Mouse (Mus musculus): ENCODE data around the gene Ints13.
A peak's percentile ranks its signal among the peaks of the same experiment; 100 is the strongest.

Ints13 gene

GRCm38 (mm10) chr6:146577310-146578109 is at the start of gene Ints13:
Ints13 (minus strand) TSS chr6:146577835.
- DNase-seq (ENCODE audit: low read depth, low spot score): peak; percentile 99
- no peaks in the 10 kb centered on the region for H3K27me3 ChIP-seq (ENCODE audit: control insufficient read depth, insufficient read depth, low read length, poor library complexity, severe bottlenecking)
- no peaks in the 10 kb centered on the region for H3K36me3 ChIP-seq (ENCODE audit: control insufficient read depth, insufficient read depth, low read length, poor library complexity, severe bottlenecking)

GRCm38 (mm10) chr6:146616670-146617069 is 39.0 kb upstream of the Ints13 start:
- no peak for DNase-seq (ENCODE audit: low read depth, low spot score)
- Histone ChIP-seq H3K36me3 (ENCODE audit: control insufficient read depth, insufficient read depth, low read length, poor library complexity, severe bottlenecking) (no peaks in the 10 kb centered on the region; the same call in none of the 2 replicates), H3K27me3 (ENCODE audit: control insufficient read depth, insufficient read depth, low read length, poor library complexity, severe bottlenecking) (no peaks in the 10 kb centered on the region)

- no peaks in the 10 kb centered on the region for H3K27me3 ChIP-seq (ENCODE audit: control insufficient read depth, insufficient read depth, low read length, poor library complexity, severe bottlenecking)
- H3K36me3 ChIP-seq (ENCODE audit: control insufficient read depth, insufficient read depth, low read length, poor library complexity, severe bottlenecking): no peaks in the 10 kb centered on the region; the same call in none of the 2 replicates
- no peak for DNase-seq (ENCODE audit: low read depth, low spot score)
These were observed 38.3 kb upstream of the Ints13 start for GRCm38 (mm10) chr6:146615891-146616290.

GRCm38 (mm10) chr6:146614541-146614940 is 36.9 kb upstream of the Ints13 start:
- no peak for DNase-seq (ENCODE audit: low read depth, low spot score)
- no peaks in the 10 kb centered on the region; the same call in none of the 2 replicates for H3K36me3 ChIP-seq (ENCODE audit: control insufficient read depth, insufficient read depth, low read length, poor library complexity, severe bottlenecking)
- no peaks in the 10 kb centered on the region for H3K27me3 ChIP-seq (ENCODE audit: control insufficient read depth, insufficient read depth, low read length, poor library complexity, severe bottlenecking)

- Histone ChIP-seq H3K36me3 (ENCODE audit: control insufficient read depth, insufficient read depth, low read length, poor library complexity, severe bottlenecking) (no peaks in the 10 kb centered on the region; the same call in none of the 2 replicates), H3K27me3 (ENCODE audit: control insufficient read depth, insufficient read depth, low read length, poor library complexity, severe bottlenecking) (no peaks in the 10 kb centered on the region)
- DNase-seq (ENCODE audit: low read depth, low spot score): no peak
These were observed 36.3 kb upstream of the Ints13 start for GRCm38 (mm10) chr6:146613907-146614306.

GRCm38 (mm10) chr6:146612736-146613135 is 35.1 kb upstream of the Ints13 start:
- H3K27me3 ChIP-seq (ENCODE audit: control insufficient read depth, insufficient read depth, low read length, poor library complexity, severe bottlenecking): no peaks in the 10 kb centered on the region
- no peaks in the 10 kb centered on the region; the same call in 1 of the 2 replicates for H3K36me3 ChIP-seq (ENCODE audit: control insufficient read depth, insufficient read depth, low read length, poor library complexity, severe bottlenecking)
- DNase-seq (ENCODE audit: low read depth, low spot score): no peak

GRCm38 (mm10) chr6:146611897-146612296 is 34.3 kb upstream of the Ints13 start:
- Histone ChIP-seq H3K27me3 (ENCODE audit: control insufficient read depth, insufficient read depth, low read length, poor library complexity, severe bottlenecking) (no peaks in the 10 kb centered on the region), H3K36me3 (ENCODE audit: control insufficient read depth, insufficient read depth, low read length, poor library complexity, severe bottlenecking) (no peaks in the 10 kb centered on the region)
- DNase-seq (ENCODE audit: low read depth, low spot score): no peak

- H3K36me3 ChIP-seq (ENCODE audit: control insufficient read depth, insufficient read depth, low read length, poor library complexity, severe bottlenecking): no peaks in the 10 kb centered on the region
- H3K27me3 ChIP-seq (ENCODE audit: control insufficient read depth, insufficient read depth, low read length, poor library complexity, severe bottlenecking): no peaks in the 10 kb centered on the region
- no peak for DNase-seq (ENCODE audit: low read depth, low spot score)
These were observed 33.8 kb upstream of the Ints13 start for GRCm38 (mm10) chr6:146611385-146611784.

GRCm38 (mm10) chr6:146603651-146604050 is 26.0 kb upstream of the Ints13 start:
- no peak for DNase-seq (ENCODE audit: low read depth, low spot score)
- H3K27me3 ChIP-seq (ENCODE audit: control insufficient read depth, insufficient read depth, low read length, poor library complexity, severe bottlenecking): no peaks in the 10 kb centered on the region
- H3K36me3 ChIP-seq (ENCODE audit: control insufficient read depth, insufficient read depth, low read length, poor library complexity, severe bottlenecking): peaks cover 13% of the 10 kb centered on the region

GRCm38 (mm10) chr6:146602601-146603000 is 25.0 kb upstream of the Ints13 start:
- Histone ChIP-seq H3K36me3 (ENCODE audit: control insufficient read depth, insufficient read depth, low read length, poor library complexity, severe bottlenecking) (peaks cover 13% of the 10 kb centered on the region), H3K27me3 (ENCODE audit: control insufficient read depth, insufficient read depth, low read length, poor library complexity, severe bottlenecking) (no peaks in the 10 kb centered on the region)
- no peak for DNase-seq (ENCODE audit: low read depth, low spot score)

GRCm38 (mm10) chr6:146585134-146585533 is 7.5 kb upstream of the Ints13 start:
- DNase-seq (ENCODE audit: low read depth, low spot score): no peak
- Histone ChIP-seq H3K36me3 (ENCODE audit: control insufficient read depth, insufficient read depth, low read length, poor library complexity, severe bottlenecking) (peaks cover 15% of the 10 kb centered on the region), H3K27me3 (ENCODE audit: control insufficient read depth, insufficient read depth, low read length, poor library complexity, severe bottlenecking) (no peaks in the 10 kb centered on the region)

GRCm38 (mm10) chr6:146583366-146584046 is 5.9 kb upstream of the Ints13 start:
- DNase-seq (ENCODE audit: low read depth, low spot score): no peak
- no peaks in the 10 kb centered on the region for H3K27me3 ChIP-seq (ENCODE audit: control insufficient read depth, insufficient read depth, low read length, poor library complexity, severe bottlenecking)
- peaks cover 13% of the 10 kb centered on the region for H3K36me3 ChIP-seq (ENCODE audit: control insufficient read depth, insufficient read depth, low read length, poor library complexity, severe bottlenecking)

GRCm38 (mm10) chr6:146580381-146580926 is 2.8 kb upstream of the Ints13 start:
- peak; percentile 42 for DNase-seq (ENCODE audit: low read depth, low spot score)
- no peaks in the 10 kb centered on the region for H3K27me3 ChIP-seq (ENCODE audit: control insufficient read depth, insufficient read depth, low read length, poor library complexity, severe bottlenecking)

GRCm38 (mm10) chr6:146578586-146578985 is 951 bp upstream of the Ints13 start:
- Histone ChIP-seq H3K36me3 (ENCODE audit: control insufficient read depth, insufficient read depth, low read length, poor library complexity, severe bottlenecking) (no peaks in the 10 kb centered on the region), H3K27me3 (ENCODE audit: control insufficient read depth, insufficient read depth, low read length, poor library complexity, severe bottlenecking) (no peaks in the 10 kb centered on the region)
- DNase-seq (ENCODE audit: low read depth, low spot score): peak; percentile 19

More at GRCm38 (mm10) chr6:146580381-146580926, 2.8 kb upstream of the Ints13 start:
- peaks cover 3% of the 10 kb centered on the region for H3K36me3 ChIP-seq (ENCODE audit: control insufficient read depth, insufficient read depth, low read length, poor library complexity, severe bottlenecking)

GRCm38 (mm10) chr6:146578111-146578531 is 486 bp upstream of the Ints13 start:
- peak; percentile 67 for DNase-seq (ENCODE audit: low read depth, low spot score)
- Histone ChIP-seq H3K36me3 (ENCODE audit: control insufficient read depth, insufficient read depth, low read length, poor library complexity, severe bottlenecking) (no peaks in the 10 kb centered on the region), H3K27me3 (ENCODE audit: control insufficient read depth, insufficient read depth, low read length, poor library complexity, severe bottlenecking) (no peaks in the 10 kb centered on the region)

All from splenic B cell, adult 2 months (primary cell).